Mouse (Mus musculus) E14TG2a.4 (cell line): ENCODE results near the gene Sh2d6.

ENCODE experiments used
- H3K27me3 ChIP-seq: 2 replicates; pipeline ENCODE4 v1.6.1; 2014; ENCODE audit warnings: low read length, control low read depth; ENCODE audit not compliant: insufficient read depth
- H3K36me3 ChIP-seq: 2 replicates; pipeline ENCODE4 v1.6.1; 2014; ENCODE audit warnings: low read length, control low read depth; ENCODE audit not compliant: insufficient read depth
- H3K4me1 ChIP-seq: replicated peaks from 2 replicates; pipeline ENCODE4 v1.6.1; 2014; ENCODE audit warnings: low read depth, low read length, control low read depth
- H3K4me3 ChIP-seq: replicated peaks from 2 replicates; pipeline ENCODE4 v1.5.1; 2014; ENCODE audit warnings: mild to moderate bottlenecking, low read length
- H3K9me3 ChIP-seq: 2 replicates; pipeline ENCODE4 v1.6.1; 2014; ENCODE audit warnings: low read length, control low read depth
- CTCF ChIP-seq: conservative IDR thresholded peaks from 2 replicates; pipeline ENCODE4 v1.5.1; 2014; ENCODE audit warnings: low read length
- NANOG ChIP-seq: IDR thresholded peaks from 2 replicates; pipeline ENCODE4 v1.6.1; 2014; ENCODE audit warnings: borderline replicate concordance, low read length, mixed read lengths
- POU5F1 ChIP-seq: IDR thresholded peaks from 2 replicates; pipeline ENCODE4 v1.6.1; 2014; ENCODE audit warnings: low read length, borderline replicate concordance

Gene Sh2d6

GRCm38 (mm10) chr6:72515644-72516043 is 5.9 kb downstream of the Sh2d6 start:
- no peaks in the 10 kb centered on the region for H3K36me3 ChIP-seq
- peaks cover 20% of the 10 kb centered on the region for H3K27me3 ChIP-seq
- no peak overlapping the region for H3K4me3 ChIP-seq
- H3K9me3 ChIP-seq = no peaks in the 10 kb centered on the region
- TF ChIP-seq NANOG (no peak), POU5F1 (no peak), CTCF (no peak)
- H3K4me1 ChIP-seq = peaks cover 68% of the 10 kb centered on the region

- Histone ChIP-seq H3K27me3 (peaks cover 24% of the 10 kb centered on the region), H3K4me3 (peak overlapping the region; percentile 60), H3K36me3 (no peaks in the 10 kb centered on the region), H3K4me1 (peaks cover 69% of the 10 kb centered on the region), H3K9me3 (no peaks in the 10 kb centered on the region)
- no peak for TF ChIP-seq NANOG
These were observed 8.5 kb downstream of the Sh2d6 start for GRCm38 (mm10) chr6:72513071-72513440.

- Histone ChIP-seq H3K4me1 (peaks cover 69% of the 10 kb centered on the region), H3K4me3 (peak overlapping the region; percentile 60), H3K27me3 (peaks cover 22% of the 10 kb centered on the region), H3K9me3 (no peaks in the 10 kb centered on the region), H3K36me3 (no peaks in the 10 kb centered on the region)
- TF ChIP-seq POU5F1 (no peak), NANOG (no peak), CTCF (no peak)
These were observed 9.0 kb downstream of the Sh2d6 start for GRCm38 (mm10) chr6:72512386-72513070.

GRCm38 (mm10) chr6:72510686-72511421 is 10.7 kb downstream of the Sh2d6 start:
- Histone ChIP-seq H3K36me3 (no peaks in the 10 kb centered on the region), H3K9me3 (no peaks in the 10 kb centered on the region), H3K4me1 (peaks cover 67% of the 10 kb centered on the region), H3K4me3 (no peak overlapping the region), H3K27me3 (peaks cover 11% of the 10 kb centered on the region; the same call in 1 of the 2 replicates)
- TF ChIP-seq NANOG (no peak), POU5F1 (no peak), CTCF (no peak)

- Histone ChIP-seq H3K27me3 (peaks cover 5% of the 10 kb centered on the region; the same call in 1 of the 2 replicates), H3K4me1 (peaks cover 59% of the 10 kb centered on the region), H3K9me3 (no peaks in the 10 kb centered on the region), H3K4me3 (no peak overlapping the region), H3K36me3 (no peaks in the 10 kb centered on the region)
- no peak for TF ChIP-seq CTCF
- TF ChIP-seq POU5F1 = no peak
- TF ChIP-seq NANOG = no peak
These were observed 11.6 kb downstream of the Sh2d6 start for GRCm38 (mm10) chr6:72509872-72510435.

- H3K27me3 ChIP-seq = peaks cover 3% of the 10 kb centered on the region; the same call in 1 of the 2 replicates
- no peaks in the 10 kb centered on the region for H3K36me3 ChIP-seq
- H3K4me1 ChIP-seq = peaks cover 46% of the 10 kb centered on the region
- H3K4me3 ChIP-seq = no peak overlapping the region
- TF ChIP-seq NANOG (no peak), CTCF (no peak), POU5F1 (no peak)
- H3K9me3 ChIP-seq = no peaks in the 10 kb centered on the region
These were observed 12.9 kb downstream of the Sh2d6 start for GRCm38 (mm10) chr6:72508596-72508995.

GRCm38 (mm10) chr6:72506104-72506503 is 15.4 kb downstream of the Sh2d6 start:
- Histone ChIP-seq H3K36me3 (no peaks in the 10 kb centered on the region), H3K4me3 (no peak overlapping the region), H3K9me3 (no peaks in the 10 kb centered on the region), H3K4me1 (peaks cover 26% of the 10 kb centered on the region), H3K27me3 (peaks cover 3% of the 10 kb centered on the region; the same call in 1 of the 2 replicates)
- TF ChIP-seq CTCF (no peak), NANOG (no peak), POU5F1 (no peak)

GRCm38 (mm10) chr6:72503939-72504338 is 17.6 kb downstream of the Sh2d6 start:
- no peak overlapping the region for H3K4me3 ChIP-seq
- H3K4me1 ChIP-seq = peaks cover 14% of the 10 kb centered on the region
- H3K27me3 ChIP-seq = peaks cover 8% of the 10 kb centered on the region
- H3K9me3 ChIP-seq = no peaks in the 10 kb centered on the region
- TF ChIP-seq POU5F1 = no peak
- TF ChIP-seq NANOG = no peak
- no peak for TF ChIP-seq CTCF
- no peaks in the 10 kb centered on the region for H3K36me3 ChIP-seq
